In the genomic region with DNA sequence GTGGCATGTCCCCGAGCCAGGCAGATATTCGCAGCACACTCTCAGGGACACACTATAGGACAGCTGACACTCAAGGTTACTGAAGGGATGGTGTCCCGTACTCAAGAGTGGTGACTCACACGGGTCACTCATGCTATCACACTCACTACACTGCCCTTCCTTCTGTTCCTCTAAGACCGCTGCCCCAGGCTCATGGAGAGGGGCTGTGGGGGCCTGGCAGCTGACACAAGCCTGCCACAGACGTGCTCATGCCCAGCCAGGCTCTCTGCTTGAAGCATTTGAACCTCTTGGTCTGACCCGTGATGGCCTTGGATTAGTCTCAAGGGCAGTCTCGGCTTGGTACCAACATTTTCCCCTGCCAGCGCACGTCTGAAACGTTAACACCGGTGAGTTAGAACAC, we compare ENCODE assay signal across 9 mouse cellular contexts. TPM values are rescaled to one million over a fixed set of nuclear protein-coding genes. Genes with fewer than 3 reads are reported as not detected.
DNase-seq lines count a peak whose midpoint lies in the region; ATAC-seq and TF ChIP-seq lines count a peak whose summit lies in the region.
"Had no signal": no experiment of that assay in that cellular context is flagged by ENCODE, and none has a peak within 500 bp of the region (broad histone marks: within the 10 kb centered on the region; RNA-seq: fewer than 3 reads in every experiment).

No protein-coding gene starts in this region.

- no peak overlapping the region for H3K4me3 ChIP-seq in hindbrain, embryonic 10.5 days
- no peak overlapping the region for H3K4me3 ChIP-seq in hindbrain, embryonic 13.5 days
- no peak overlapping the region for H3K4me3 ChIP-seq in heart, postnatal 0 days (ENCODE audit: low read depth, low read length)
- no peak overlapping the region for H3K4me3 ChIP-seq in lung, embryonic 15.5 days
- H3K4me3 ChIP-seq: midbrain, embryonic 12.5 days had no signal

- 0 out of 2 replicates have a peak overlapping the region, but pooled peaks have one; percentile 35 for H3K27ac ChIP-seq in hindbrain, embryonic 10.5 days
- no peak overlapping the region for H3K27ac ChIP-seq in hindbrain, embryonic 13.5 days
- H3K27ac ChIP-seq in heart, postnatal 0 days (ENCODE audit: low read depth), result peak overlapping the region; percentile 88
- H3K27ac ChIP-seq in lung, embryonic 15.5 days, result peak overlapping the region; percentile 74

- DNase-seq in hindbrain, embryonic 10.5 days (ENCODE audit: low spot score), result no peak
- DNase-seq in adrenal gland, postnatal 10 days, result peak; percentile 76
- DNase-seq in heart, postnatal 0 days (ENCODE audit: low spot score), result peak; percentile 77
- DNase-seq in cerebellum, adult 11 months, result no peak
- DNase-seq in layer of hippocampus, postnatal 36 days, result no peak
- no peak for DNase-seq in right cerebral cortex, postnatal 10 days (ENCODE audit: low spot score in 2 of 2)

- no peaks in the 10 kb centered on the region for H3K27me3 ChIP-seq in hindbrain, embryonic 10.5 days (ENCODE audit: insufficient read depth, poor library complexity, severe bottlenecking)
- H3K27me3 ChIP-seq in hindbrain, embryonic 13.5 days, result no peaks in the 10 kb centered on the region
- H3K27me3 ChIP-seq in heart, postnatal 0 days (ENCODE audit: control insufficient read depth, insufficient read depth, low read length), result no peaks in the 10 kb centered on the region
- no peaks in the 10 kb centered on the region for H3K27me3 ChIP-seq in lung, embryonic 15.5 days
- H3K27me3 ChIP-seq: midbrain, embryonic 12.5 days had no signal

- no peak overlapping the region; the same call in 1 of the 2 replicates for H3K9ac ChIP-seq in hindbrain, embryonic 13.5 days
- 0 out of 2 replicates have a peak overlapping the region, but pooled peaks have one; percentile 20 for H3K9ac ChIP-seq in heart, postnatal 0 days (replicated peaks; ENCODE audit: low read depth, low read length)
- no peak overlapping the region for H3K9ac ChIP-seq in lung, embryonic 15.5 days
- H3K9ac ChIP-seq: midbrain, embryonic 12.5 days had no signal

- H3K4me1 ChIP-seq in hindbrain, embryonic 10.5 days (replicated peaks), result peaks cover 61% of the 10 kb centered on the region
- peaks cover 72% of the 10 kb centered on the region for H3K4me1 ChIP-seq in hindbrain, embryonic 13.5 days (replicated peaks)
- H3K4me1 ChIP-seq in heart, postnatal 0 days (ENCODE audit: control insufficient read depth, insufficient read depth), result peaks cover 52% of the 10 kb centered on the region
- H3K4me1 ChIP-seq in lung, embryonic 15.5 days, result peaks cover 87% of the 10 kb centered on the region

- TF ChIP-seq EP300 in heart, postnatal 0 days (IDR thresholded peaks at IDR 0.05; ENCODE audit: low read depth), result no peak

- WGBS in hindbrain, embryonic 10.5 days, result 75% methylated on average over 12 of the region's 12 CpGs
- 73% methylated on average over 12 of the region's 12 CpGs for WGBS in hindbrain, embryonic 13.5 days
- 14% methylated on average over 12 of the region's 12 CpGs for WGBS in heart, postnatal 0 days
- 32% methylated on average over 12 of the region's 12 CpGs for WGBS in lung, embryonic 15.5 days

- TF ChIP-seq CTCF in heart, postnatal 0 days (IDR thresholded peaks at IDR 0.05; ENCODE audit: low read depth), result no peak

- ATAC-seq in hindbrain, embryonic 13.5 days (ENCODE audit: low FRiP score), result no peak
- ATAC-seq in heart, postnatal 0 days (ENCODE audit: insufficient read depth, low read depth), result peak; percentile 59
- 0 out of 2 replicates have a peak, but pooled peaks have one; percentile 21 for ATAC-seq in lung, embryonic 15.5 days (ENCODE audit: borderline replicate concordance, extremely low read depth, low FRiP score, low TSS enrichment)

- no peaks in the 10 kb centered on the region for H3K36me3 ChIP-seq in hindbrain, embryonic 10.5 days
- no peaks in the 10 kb centered on the region for H3K36me3 ChIP-seq in hindbrain, embryonic 13.5 days
- H3K36me3 ChIP-seq in heart, postnatal 0 days (replicated peaks; ENCODE audit: control insufficient read depth, insufficient read depth, low read length), result no peaks in the 10 kb centered on the region
- H3K36me3 ChIP-seq in lung, embryonic 15.5 days, result no peaks in the 10 kb centered on the region
- H3K36me3 ChIP-seq: midbrain, embryonic 12.5 days had no signal

- H3K4me2 ChIP-seq in hindbrain, embryonic 13.5 days, result no peak overlapping the region
- peak overlapping the region; percentile 40 for H3K4me2 ChIP-seq in heart, postnatal 0 days (ENCODE audit: low read depth, low read length)
- H3K4me2 ChIP-seq in lung, embryonic 15.5 days, result peak overlapping the region; percentile 21
- H3K4me2 ChIP-seq: midbrain, embryonic 12.5 days had no signal

- no peaks in the 10 kb centered on the region for H3K9me3 ChIP-seq in hindbrain, embryonic 10.5 days
- H3K9me3 ChIP-seq in hindbrain, embryonic 13.5 days, result no peaks in the 10 kb centered on the region
- H3K9me3 ChIP-seq in heart, postnatal 0 days (replicated peaks; ENCODE audit: control insufficient read depth, low read length), result no peaks in the 10 kb centered on the region
- no peaks in the 10 kb centered on the region for H3K9me3 ChIP-seq in lung, embryonic 15.5 days
- H3K9me3 ChIP-seq: midbrain, embryonic 12.5 days had no signal

RNA-seq across cellular contexts. Expression of gene Map3k1, which starts 10.7 kb away (rescaled TPM):
- 11.1 and 12.6 TPM in 2 replicates for polyA plus RNA-seq in hindbrain, embryonic 10.5 days (2016; fragmentation: Nextera tagmentation; extraction: Ambion mirVana)
- polyA plus RNA-seq in hindbrain, embryonic 13.5 days (2015; fragmentation: Nextera tagmentation; extraction: Ambion mirVana), result 12.0 and 13.2 TPM in 2 replicates
- 10 to 100 TPM; 51.1 to 81.1 TPM for total RNA-seq in adrenal gland, postnatal 10 days (2021)
- total RNA-seq in heart, postnatal 0 days (2014; rRNA removed; ENCODE audit: low replicate concordance), result 9.7 and 18.4 TPM in 2 replicates
- polyA plus RNA-seq in heart, postnatal 0 days (2015; fragmentation: Nextera tagmentation; extraction: Ambion mirVana), result 8.8 and 9.7 TPM in 2 replicates
- 27.5 and 28.6 TPM in 2 replicates for polyA plus RNA-seq in lung, embryonic 15.5 days (2015; fragmentation: Nextera tagmentation; extraction: Ambion mirVana)
- 10 to 100 TPM; 12.2 to 17.1 TPM for total RNA-seq in layer of hippocampus, postnatal 36 days (2021)

Comparison
In these comparisons a context has a peak if more than half of its experiments do, and no peak if none do; other contexts are left out.
1. DNase-seq: peak in adrenal gland, postnatal 10 days (single experiment) and heart, postnatal 0 days (single experiment); none in hindbrain, embryonic 10.5 days (single experiment), cerebellum, adult 11 months (single experiment), layer of hippocampus, postnatal 36 days (0 of 2) and right cerebral cortex, postnatal 10 days (0 of 2).